Mouse (Mus musculus) MEL (cell line): Measurements from ENCODE around the gene Thoc6.
A peak's percentile ranks its signal among the peaks of the same experiment; 100 is the strongest.

Experiments
- CHD1 ChIP-seq: IDR thresholded peaks from 2 replicates; pipeline ENCODE4 v1.6.1; 2012; ENCODE audit warnings: low read depth, mild to moderate bottlenecking, inconsistent platforms, low read length, improper control_type of control experiment
- CTCF ChIP-seq, 3 experiments: IDR thresholded peaks in 2 of 3; conservative IDR thresholded peaks in 1 of 3; 2 replicates each; pipeline ENCODE4 v1.5.1; 2011 to 2012; ENCODE audit warnings: low read length in 3 of 3, low read depth in 2 of 3, mild to moderate bottlenecking in 2 of 3, improper control_type of control experiment in 1 of 3, inconsistent platforms in 1 of 3, mixed read lengths in 1 of 3, moderate library complexity in 1 of 3; ENCODE audit not compliant: control insufficient read depth in 1 of 3, insufficient read depth in 1 of 3, poor library complexity in 1 of 3, severe bottlenecking in 1 of 3
- E2F4 ChIP-seq: IDR thresholded peaks from 2 replicates; pipeline ENCODE4 v1.6.1; 2011; ENCODE audit warnings: low read depth, low read length, improper control_type of control experiment, borderline replicate concordance
- GABPA ChIP-seq: IDR thresholded peaks from 2 replicates; pipeline ENCODE4 v1.6.1; 2012; ENCODE audit warnings: low read depth, mild to moderate bottlenecking, inconsistent platforms, low read length, improper control_type of control experiment, moderate library complexity
- NRF1 ChIP-seq: IDR thresholded peaks from 2 replicates; pipeline ENCODE4 v1.6.1; 2014; ENCODE audit warnings: low read depth, mild to moderate bottlenecking, inconsistent platforms, low read length, improper control_type of control experiment, moderate library complexity; ENCODE audit not compliant: poor library complexity, insufficient read depth, severe bottlenecking
- POLR2A ChIP-seq, 2 experiments: IDR thresholded peaks; 2 replicates each; pipeline ENCODE4 v1.6.1; 2011 to 2012; ENCODE audit warnings: low read length in 2 of 2, mild to moderate bottlenecking in 2 of 2, control low read depth in 1 of 2, improper control_type of control experiment in 1 of 2, low read depth in 1 of 2, moderate library complexity in 1 of 2; ENCODE audit not compliant: control insufficient read depth in 1 of 2, insufficient read depth in 1 of 2, poor library complexity in 1 of 2
- SIN3A ChIP-seq: IDR thresholded peaks from 2 replicates; pipeline ENCODE4 v1.6.1; 2012; ENCODE audit warnings: low read length, improper control_type of control experiment, inconsistent platforms

DNA sequence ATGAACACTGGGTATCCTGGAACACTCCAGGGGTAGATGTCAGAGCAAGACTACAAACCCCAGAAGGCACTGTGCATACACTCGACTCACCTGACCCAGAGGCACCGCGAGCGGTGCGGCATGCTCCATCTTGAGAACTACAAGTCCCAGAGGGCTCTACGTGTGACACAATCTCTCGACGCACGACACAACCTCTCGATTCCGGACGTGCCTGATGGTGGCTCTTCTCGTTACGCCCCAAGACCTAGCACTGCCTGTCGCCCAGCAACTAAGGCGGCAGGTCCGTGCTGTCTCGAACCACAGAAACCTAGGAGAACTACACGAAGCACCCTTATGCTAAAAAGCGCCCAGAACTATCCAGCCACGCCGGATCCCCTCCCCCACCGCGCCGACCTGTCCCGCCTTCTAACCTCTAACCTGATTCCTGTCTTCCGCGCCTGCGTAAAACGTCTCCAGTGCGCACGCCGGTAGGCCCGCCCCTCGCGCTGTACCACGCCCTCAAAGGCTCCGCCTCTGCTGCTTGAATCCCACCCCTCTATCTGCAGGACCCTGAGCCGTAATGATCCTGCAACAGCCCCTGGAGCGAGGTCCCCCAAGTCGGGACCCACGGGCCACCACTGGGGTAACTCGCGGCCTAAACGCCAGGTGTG, at the start of gene Thoc6, which contains the start of gene Hcfc1r1:
- TF ChIP-seq CHD1 = no peak
- TF ChIP-seq POLR2A (IDR thresholded peaks at IDR 0.05; ENCODE audit: control insufficient read depth in 1 of 2, insufficient read depth in 1 of 2, low read depth in 1 of 2, low read length in 2 of 2, poor library complexity in 1 of 2) = peak in 1 of 2 experiments; percentile 92; a peak in 2 of 4 replicates
- no peak for TF ChIP-seq CTCF (IDR thresholded peaks at IDR 0.05 in 2 of 3, conservative IDR thresholded peaks at IDR 0.05 in 1 of 3; ENCODE audit: control insufficient read depth in 1 of 3, insufficient read depth in 1 of 3, low read depth in 2 of 3, low read length in 3 of 3, poor library complexity in 1 of 3, severe bottlenecking in 1 of 3)
- TF ChIP-seq NRF1 = peak; percentile 71
- peak; percentile 92 for TF ChIP-seq SIN3A
- no peak for TF ChIP-seq E2F4
- TF ChIP-seq GABPA = no peak
